Mouse (Mus musculus) testis, adult 2 months (tissue): ENCODE measurements around the gene Jam3.

Source experiments
- CTCF ChIP-seq: fragments of 200-500 bp; IDR thresholded peaks from 2 replicates; pipeline ENCODE4 v1.5.1; 2012; ENCODE audit warnings: low read depth, mild to moderate bottlenecking, inconsistent platforms, low read length, moderate library complexity; ENCODE audit not compliant: control insufficient read depth, insufficient read depth, insufficient replicate concordance
- POLR2A ChIP-seq: fragments of 200-500 bp; IDR thresholded peaks from 2 replicates; pipeline ENCODE4 v1.6.1; 2012; ENCODE audit warnings: low read depth, mild to moderate bottlenecking, inconsistent platforms, low read length, moderate library complexity; ENCODE audit not compliant: control insufficient read depth

- TF ChIP-seq POLR2A (no peak), CTCF (no peak)
Measured at GRCm38 (mm10) chr9:27101466-27101865, 53.8 kb downstream of the Jam3 start.
